Mouse (Mus musculus) heart, embryonic 11.5 days (tissue): ENCODE results near the gene Hspbap1. TPM values are rescaled to one million over a fixed set of nuclear protein-coding genes. Genes with fewer than 3 reads are reported as not detected.

ENCODE experiments used
- ATAC-seq: fragments of 200-750 bp; cut with Nextera tagmentation; replicated peaks from 2 replicates; pipeline ENCODE4 v1.8.0; 2017; ENCODE audit warnings: moderate library complexity; ENCODE audit not compliant: insufficient number of reproducible peaks, low FRiP score, low TSS enrichment
- H3K27ac ChIP-seq: fragments of 300-500 bp; sonication (generic); 2 replicates; pipeline ENCODE4 v1.5.1; 2014; ENCODE audit warnings: mild to moderate bottlenecking, low read depth, low read length
- H3K27me3 ChIP-seq: fragments of 300-500 bp; sonication (generic); 2 replicates; pipeline ENCODE4 v1.6.1; 2014; ENCODE audit warnings: mild to moderate bottlenecking, low read length, mixed read lengths; ENCODE audit not compliant: control insufficient read depth, insufficient read depth
- H3K36me3 ChIP-seq: fragments of 300-500 bp; sonication (generic); 2 replicates; pipeline ENCODE4 v1.6.1; 2014; ENCODE audit warnings: mild to moderate bottlenecking, low read length, moderate library complexity, mixed read lengths; ENCODE audit not compliant: control insufficient read depth, insufficient read depth
- H3K4me1 ChIP-seq: fragments of 300-500 bp; sonication (generic); 2 replicates; pipeline ENCODE4 v1.6.1; 2014; ENCODE audit warnings: low read length; ENCODE audit not compliant: control insufficient read depth, insufficient read depth
- H3K4me2 ChIP-seq: fragments of 300-500 bp; sonication (generic); 2 replicates; pipeline ENCODE4 v1.6.1; 2014; ENCODE audit warnings: mild to moderate bottlenecking, moderate library complexity
- H3K4me3 ChIP-seq: fragments of 300-500 bp; sonication (generic); 2 replicates; pipeline ENCODE4 v1.5.1; 2014; ENCODE audit warnings: low read depth, low read length
- H3K9ac ChIP-seq: fragments of 300-500 bp; sonication (generic); 2 replicates; pipeline ENCODE4 v1.6.1; 2014; ENCODE audit warnings: mild to moderate bottlenecking, low read depth, low read length, moderate library complexity
- H3K9me3 ChIP-seq: fragments of 300-500 bp; sonication (generic); replicated peaks from 2 replicates; pipeline ENCODE4 v1.6.1; 2016; ENCODE audit warnings: low read length; ENCODE audit not compliant: control insufficient read depth
- WGBS: fragments of 180-500 bp; shearing (Covaris S2); extraction: QIAGEN DNeasy Blood & Tissue Kit; methylation state at CpG from one replicate; pipeline ENCODE4 v1.1.7; 2014; ENCODE audit not compliant: insufficient replicate concordance; 5-methylcytosine and 5-hydroxymethylcytosine counted together
- polyA plus RNA-seq: library from polyadenylated mRNA; unstranded; fragments of >200 nt; fragmentation: Nextera tagmentation; extraction: Ambion mirVana; gene quantifications from 2 replicates; pipeline ENCODE4 v1.2.1, GENCODE M21; 2014

Hspbap1 gene
- 12.7 and 13.3 TPM in 2 replicates for polyA plus RNA-seq

GRCm38 (mm10) chr16:35769878-35770657 is at the start of gene Hspbap1:
Gene Hspbap1 (plus strand): TSS chr16:35770375.
- H3K27ac ChIP-seq, result peak within 1 kb of the TSS; percentile 38; the same call in 1 of the 2 replicates

GRCm38 (mm10) chr16:35724561-35724960 is 45.6 kb upstream of the Hspbap1 start:
- H3K4me2 ChIP-seq, result no peak overlapping the region
- no peaks in the 10 kb centered on the region for H3K4me1 ChIP-seq
- H3K27me3 ChIP-seq, result no peaks in the 10 kb centered on the region
- no peak overlapping the region for H3K4me3 ChIP-seq
- no peak for ATAC-seq
- H3K9ac ChIP-seq, result no peak overlapping the region
- 78% methylated on average over 6 of the region's 6 CpGs for WGBS
- H3K36me3 ChIP-seq, result no peaks in the 10 kb centered on the region
- H3K27ac ChIP-seq, result no peak overlapping the region
- no peaks in the 10 kb centered on the region for H3K9me3 ChIP-seq

More at GRCm38 (mm10) chr16:35769878-35770657, at the start of gene Hspbap1:
- Histone ChIP-seq H3K4me1 (peaks cover 7% of the 10 kb centered on the region), H3K27me3 (no peaks in the 10 kb centered on the region), H3K36me3 (no peaks in the 10 kb centered on the region), H3K4me3 (peak within 1 kb of the TSS; percentile 70), H3K4me2 (peak within 1 kb of the TSS; percentile 94), H3K9me3 (no peaks in the 10 kb centered on the region), H3K9ac (peak within 1 kb of the TSS; percentile 88)
- WGBS, result 1% methylated on average over 51 of the region's 51 CpGs
- peak; percentile 82 for ATAC-seq

DNA sequence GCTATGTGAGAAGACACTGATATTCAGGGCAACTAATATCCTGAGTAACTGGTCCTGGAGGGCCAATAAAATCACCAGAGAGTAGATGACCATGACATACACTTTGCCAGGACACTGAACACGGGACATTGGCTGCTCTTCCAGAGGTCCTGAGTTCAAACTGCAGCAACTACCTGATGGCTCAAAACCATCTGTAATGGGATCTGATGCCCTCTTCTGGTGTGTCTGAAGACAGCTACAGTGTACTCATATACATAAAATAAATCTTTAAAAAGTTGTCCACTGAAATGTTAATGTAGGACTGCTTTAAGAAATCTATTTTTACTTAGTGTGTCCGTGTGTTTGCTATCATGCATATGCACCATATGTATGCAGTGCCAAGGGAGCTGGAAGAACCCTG is 43.6 kb upstream of the Hspbap1 start:
- no peak overlapping the region for H3K27ac ChIP-seq
- H3K4me2 ChIP-seq, result no peak overlapping the region
- H3K4me3 ChIP-seq, result no peak overlapping the region
- H3K9ac ChIP-seq, result no peak overlapping the region
- no peaks in the 10 kb centered on the region for H3K27me3 ChIP-seq
- WGBS, result 85% methylated on average over 2 of the region's 2 CpGs
- H3K36me3 ChIP-seq, result no peaks in the 10 kb centered on the region
- ATAC-seq, result no peak
- no peaks in the 10 kb centered on the region for H3K9me3 ChIP-seq
- no peaks in the 10 kb centered on the region for H3K4me1 ChIP-seq

DNA sequence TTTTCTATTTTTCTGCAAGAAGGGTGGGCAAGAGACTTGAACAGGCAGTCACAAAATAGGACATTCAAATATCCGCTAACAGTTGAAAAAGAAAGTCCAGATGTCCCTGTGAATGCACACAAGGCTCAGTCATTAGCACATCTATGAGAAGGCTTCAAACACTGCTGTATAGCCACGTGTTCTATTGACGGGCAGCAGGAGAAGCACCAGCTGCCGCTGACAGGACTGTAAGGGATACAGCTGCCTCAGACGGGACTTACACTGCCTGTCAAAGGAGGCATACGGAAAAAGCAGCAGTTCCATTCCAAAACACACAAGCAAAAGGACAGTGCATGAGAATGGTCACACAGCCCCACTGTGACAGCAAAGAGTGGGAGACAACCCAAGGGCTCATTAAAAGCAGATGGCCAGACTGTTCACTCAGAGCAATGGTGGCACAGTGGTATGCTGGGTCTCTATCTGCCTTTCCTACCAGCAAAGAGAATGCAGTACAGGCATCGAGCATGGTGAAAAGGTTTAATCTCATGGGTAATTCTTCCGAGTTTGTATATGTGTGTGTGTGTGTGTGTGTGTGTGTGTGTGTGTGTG is 40.9 kb upstream of the Hspbap1 start:
- Histone ChIP-seq H3K9me3 (no peaks in the 10 kb centered on the region), H3K36me3 (no peaks in the 10 kb centered on the region), H3K4me2 (no peak overlapping the region), H3K27me3 (no peaks in the 10 kb centered on the region), H3K27ac (no peak overlapping the region), H3K4me3 (no peak overlapping the region), H3K9ac (no peak overlapping the region), H3K4me1 (no peaks in the 10 kb centered on the region)
- no peak for ATAC-seq
- 56% methylated on average over 8 of the region's 8 CpGs for WGBS

DNA sequence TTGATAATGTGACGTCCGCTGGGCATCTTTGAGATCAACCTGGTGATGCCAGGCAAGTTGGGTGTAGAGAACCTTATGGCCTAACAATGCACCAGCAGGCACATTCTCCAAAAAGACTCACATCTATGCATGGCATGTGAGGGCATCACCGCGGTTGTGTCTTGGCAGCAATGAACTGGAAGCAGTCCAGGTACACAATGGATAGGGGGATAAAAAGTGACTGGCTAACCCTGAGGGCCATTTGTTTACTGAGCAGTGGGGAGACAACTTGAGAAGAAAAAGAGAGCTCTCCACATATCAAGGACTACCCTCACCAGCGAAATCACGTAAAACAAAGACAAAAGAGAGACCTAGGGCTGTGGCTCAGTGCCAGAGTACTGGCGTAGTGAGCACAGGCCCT is 38.1 kb upstream of the Hspbap1 start:
- Histone ChIP-seq H3K4me2 (no peak overlapping the region), H3K9me3 (no peaks in the 10 kb centered on the region), H3K4me1 (no peaks in the 10 kb centered on the region), H3K27ac (no peak overlapping the region), H3K4me3 (no peak overlapping the region), H3K9ac (no peak overlapping the region), H3K36me3 (no peaks in the 10 kb centered on the region), H3K27me3 (no peaks in the 10 kb centered on the region)
- ATAC-seq, result no peak
- 86% methylated on average over 7 of the region's 7 CpGs for WGBS

- Histone ChIP-seq H3K9me3 (no peaks in the 10 kb centered on the region), H3K4me1 (peaks cover 5% of the 10 kb centered on the region), H3K27ac (no peak overlapping the region), H3K4me2 (no peak overlapping the region), H3K36me3 (no peaks in the 10 kb centered on the region), H3K9ac (no peak overlapping the region), H3K27me3 (no peaks in the 10 kb centered on the region), H3K4me3 (no peak overlapping the region)
- ATAC-seq, result 0 out of 2 replicates have a peak, but pooled peaks have one; percentile 39
- WGBS, result 13% methylated on average over 6 of the region's 6 CpGs
These were observed 36.1 kb upstream of the Hspbap1 start for GRCm38 (mm10) chr16:35734038-35734437.

GRCm38 (mm10) chr16:35738096-35738767 is 31.9 kb upstream of the Hspbap1 start:
- Histone ChIP-seq H3K9me3 (no peaks in the 10 kb centered on the region), H3K4me3 (no peak overlapping the region), H3K4me2 (no peak overlapping the region), H3K9ac (no peak overlapping the region), H3K4me1 (peaks cover 12% of the 10 kb centered on the region), H3K27ac (no peak overlapping the region), H3K27me3 (no peaks in the 10 kb centered on the region), H3K36me3 (no peaks in the 10 kb centered on the region)
- no peak for ATAC-seq
- WGBS, result 68% methylated on average over 7 of the region's 7 CpGs

DNA sequence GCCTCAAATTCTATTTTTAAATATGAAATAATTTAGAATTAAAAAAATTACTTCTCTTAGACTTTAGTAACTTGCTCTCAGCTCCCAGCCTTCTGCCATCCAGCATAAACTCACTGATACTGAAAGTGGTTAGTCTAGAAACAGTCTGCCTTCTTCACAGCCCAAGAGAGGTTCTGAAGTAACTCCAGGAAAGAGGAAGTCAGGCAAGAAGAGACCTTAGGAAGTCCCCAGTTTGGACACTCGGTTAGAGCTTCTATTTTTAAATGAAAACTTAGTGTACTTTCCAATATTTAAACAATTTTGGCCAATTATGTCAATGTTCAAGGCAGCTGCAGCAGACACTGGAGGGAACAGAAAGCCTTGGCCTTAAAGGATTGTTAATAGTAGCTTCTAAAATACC is 30.6 kb upstream of the Hspbap1 start:
- WGBS, result 31% methylated on average over 1 of the region's 1 CpGs
- no peak overlapping the region for H3K4me2 ChIP-seq
- H3K4me1 ChIP-seq, result peaks cover 12% of the 10 kb centered on the region
- no peaks in the 10 kb centered on the region for H3K27me3 ChIP-seq
- H3K4me3 ChIP-seq, result no peak overlapping the region
- no peak overlapping the region for H3K9ac ChIP-seq
- no peaks in the 10 kb centered on the region for H3K9me3 ChIP-seq
- no peak for ATAC-seq
- no peak overlapping the region for H3K27ac ChIP-seq
- no peaks in the 10 kb centered on the region for H3K36me3 ChIP-seq
